Mouse (Mus musculus) CH12.LX (cell line): Measurements from ENCODE around the gene Pde11a. TPM values are rescaled to one million over a fixed set of nuclear protein-coding genes. Genes with fewer than 3 reads are reported as not detected.

Source experiments
- DNase-seq: peaks from one replicate; pipeline ENCODE4 v3.0.0-alpha.2; 2013; ENCODE audit errors: extremely low read depth
- H3K27ac ChIP-seq: 2 replicates; pipeline ENCODE4 v1.5.1; 2012; ENCODE audit warnings: low read depth, mild to moderate bottlenecking, control low read depth, moderate library complexity; ENCODE audit not compliant: insufficient read depth
- H3K27me3 ChIP-seq: replicated peaks from 2 replicates; pipeline ENCODE3; 2012; ENCODE audit warnings: inconsistent platforms
- H3K36me3 ChIP-seq, 2 experiments: replicated peaks in 1 of 2; 2 replicates each; pipeline versions ENCODE3 to v1.6.1; 2012; ENCODE audit warnings: inconsistent platforms in 1 of 2, low read length in 1 of 2, mild to moderate bottlenecking in 1 of 2, mixed read lengths in 1 of 2, moderate library complexity in 1 of 2; ENCODE audit not compliant: control insufficient read depth in 1 of 2, insufficient read depth in 1 of 2
- H3K4me1 ChIP-seq, 2 experiments: 2 replicates each; pipeline ENCODE4 v1.6.1; 2012; ENCODE audit warnings: inconsistent platforms in 1 of 2, moderate library complexity in 1 of 2; ENCODE audit not compliant: insufficient read depth in 2 of 2, control insufficient read depth in 1 of 2
- H3K4me2 ChIP-seq: 2 replicates; pipeline ENCODE4 v1.6.1; 2012; ENCODE audit warnings: low read depth, mild to moderate bottlenecking, control low read depth; ENCODE audit not compliant: poor library complexity, insufficient read depth, severe bottlenecking
- H3K4me3 ChIP-seq, 3 experiments: fragments of 150-350 bp in 1 of 3; sonication (generic) in 1 of 3; replicated peaks in 1 of 3; 2 replicates each; pipeline versions ENCODE3 to v1.5.1; 2011 to 2012; ENCODE audit warnings: low read depth in 2 of 3, low read length in 2 of 3, mild to moderate bottlenecking in 2 of 3, moderate library complexity in 2 of 3, control low read depth in 1 of 3, improper control_type of control experiment in 1 of 3, inconsistent platforms in 1 of 3, mixed read lengths in 1 of 3; ENCODE audit not compliant: poor library complexity in 1 of 3
- H3K79me2 ChIP-seq: replicated peaks from 2 replicates; pipeline ENCODE4 v1.6.1; 2012; ENCODE audit warnings: mild to moderate bottlenecking, moderate library complexity; ENCODE audit not compliant: control insufficient read depth, poor library complexity, insufficient read depth, severe bottlenecking; ENCODE audit errors: extremely low read depth
- H3K9ac ChIP-seq: 2 replicates; pipeline ENCODE4 v1.6.1; 2012; ENCODE audit warnings: low read depth, mild to moderate bottlenecking, control low read depth, moderate library complexity; ENCODE audit not compliant: insufficient read depth
- H3K9me3 ChIP-seq: replicated peaks from 2 replicates; pipeline ENCODE3; 2012; ENCODE audit warnings: low read length, inconsistent platforms, mixed read lengths
- CHD1 ChIP-seq: IDR thresholded peaks from 2 replicates; pipeline ENCODE4 v1.6.1; 2012; ENCODE audit warnings: low read depth, low read length, improper control_type of control experiment, inconsistent platforms
- CHD2 ChIP-seq: IDR thresholded peaks from 2 replicates; pipeline ENCODE4 v1.6.1; 2011; ENCODE audit warnings: low read length, improper control_type of control experiment
- CTCF ChIP-seq, 2 experiments: IDR thresholded peaks in 1 of 2; conservative IDR thresholded peaks in 1 of 2; 2 replicates each; pipeline ENCODE4 v1.5.1; 2011 to 2012; ENCODE audit warnings: low read depth in 2 of 2, low read length in 2 of 2, improper control_type of control experiment in 1 of 2, inconsistent platforms in 1 of 2, mild to moderate bottlenecking in 1 of 2, moderate library complexity in 1 of 2
- E2F4 ChIP-seq: IDR thresholded peaks from 2 replicates; pipeline ENCODE4 v1.6.1; 2011; ENCODE audit warnings: low read depth, low read length, improper control_type of control experiment; ENCODE audit not compliant: insufficient replicate concordance
- EP300 ChIP-seq: IDR thresholded peaks from 2 replicates; pipeline ENCODE4 v1.6.1; 2011; ENCODE audit warnings: low read length, improper control_type of control experiment
- GABPA ChIP-seq: IDR thresholded peaks from 2 replicates; pipeline ENCODE4 v1.6.1; 2012; ENCODE audit warnings: low read depth, low read length, improper control_type of control experiment, inconsistent platforms; ENCODE audit not compliant: insufficient replicate concordance
- HCFC1 ChIP-seq: IDR thresholded peaks from 2 replicates; pipeline ENCODE4 v1.6.1; 2012; ENCODE audit warnings: low read depth, mild to moderate bottlenecking, inconsistent platforms, low read length, improper control_type of control experiment
- IRF4 ChIP-seq: IDR thresholded peaks from 2 replicates; pipeline ENCODE4 v1.6.1; 2014; ENCODE audit warnings: low read depth, mild to moderate bottlenecking, inconsistent platforms, low read length, improper control_type of control experiment
- JUN ChIP-seq: IDR thresholded peaks from 2 replicates; pipeline ENCODE4 v1.6.1; 2011; ENCODE audit warnings: low read depth, mild to moderate bottlenecking, low read length, improper control_type of control experiment, moderate library complexity; ENCODE audit not compliant: insufficient read depth
- JUND ChIP-seq: conservative IDR thresholded peaks from 2 replicates; pipeline ENCODE4 v1.6.1; 2011; ENCODE audit warnings: low read depth, low read length, improper control_type of control experiment
- MAX ChIP-seq: IDR thresholded peaks from 2 replicates; pipeline ENCODE4 v1.6.1; 2011; ENCODE audit warnings: low read length, improper control_type of control experiment
- MXI1 ChIP-seq: IDR thresholded peaks from 2 replicates; pipeline ENCODE4 v1.6.1; 2011; ENCODE audit warnings: mild to moderate bottlenecking, low read depth, low read length, improper control_type of control experiment
- NELFE ChIP-seq: IDR thresholded peaks from 2 replicates; pipeline ENCODE4 v1.6.1; 2011; ENCODE audit warnings: low read depth, low read length, improper control_type of control experiment
- PAX5 ChIP-seq: IDR thresholded peaks from 2 replicates; pipeline ENCODE4 v1.6.1; 2012; ENCODE audit warnings: low read length, inconsistent platforms, mixed read lengths
- POLR2A ChIP-seq: IDR thresholded peaks from 2 replicates; pipeline ENCODE4 v1.6.1; 2011; ENCODE audit warnings: low read depth, mild to moderate bottlenecking, improper control_type of control experiment, low read length
- POLR2AphosphoS2 ChIP-seq: IDR thresholded peaks from 2 replicates; pipeline ENCODE4 v1.6.1; 2011; ENCODE audit warnings: low read depth, low read length, improper control_type of control experiment
- RAD21 ChIP-seq: IDR thresholded peaks from 2 replicates; pipeline ENCODE4 v1.6.1; 2011; ENCODE audit warnings: low read depth, mild to moderate bottlenecking, low read length, improper control_type of control experiment, moderate library complexity
- RCOR1 ChIP-seq: conservative IDR thresholded peaks from 2 replicates; pipeline ENCODE4 v1.6.1; 2012; ENCODE audit warnings: low read depth, mild to moderate bottlenecking, inconsistent platforms, low read length, improper control_type of control experiment
- TBP ChIP-seq: conservative IDR thresholded peaks from 2 replicates; pipeline ENCODE4 v1.6.1; 2011; ENCODE audit warnings: low read depth, low read length, improper control_type of control experiment
- TCF12 ChIP-seq: IDR thresholded peaks from 2 replicates; pipeline ENCODE4 v1.6.1; 2014; ENCODE audit warnings: low read depth, mild to moderate bottlenecking, inconsistent platforms, low read length, improper control_type of control experiment
- UBTF ChIP-seq: IDR thresholded peaks from 2 replicates; pipeline ENCODE4 v1.6.1; 2012; ENCODE audit warnings: low read depth, mild to moderate bottlenecking, inconsistent platforms, low read length, improper control_type of control experiment, moderate library complexity
- USF2 ChIP-seq: conservative IDR thresholded peaks from 2 replicates; pipeline ENCODE4 v1.6.1; 2011; ENCODE audit warnings: low read depth, low read length, improper control_type of control experiment
- ZC3H11A ChIP-seq: IDR thresholded peaks from 2 replicates; pipeline ENCODE4 v1.6.1; 2012; ENCODE audit warnings: low read depth, mild to moderate bottlenecking, inconsistent platforms, low read length, improper control_type of control experiment
- ZNF384 ChIP-seq: IDR thresholded peaks from 2 replicates; pipeline ENCODE4 v1.6.1; 2012; ENCODE audit warnings: low read depth, low read length, improper control_type of control experiment, inconsistent platforms
- dilution Hi-C: fragments of 300-500 bp; cut with MboI; formaldehyde crosslinking; loops from 2 replicates; pipeline ENCODE4 v1.14.3; 2020; ENCODE audit warnings: low sequenced_read_pairs; ENCODE audit not compliant: extremely low pct_unique_long_range_greater_than_20kb, extremely low pct_ligation_motif_present
- in situ Hi-C: fragments of 300-500 bp; cut with MboI; formaldehyde crosslinking; loops from 3 replicates; pipeline ENCODE4 v1.14.3; 2019; ENCODE audit warnings: low sequenced_read_pairs, low pct_ligation_motif_present, low pct_unique_long_range_greater_than_20kb, mixed read lengths
- polyA plus RNA-seq: library from polyadenylated mRNA; unstranded; fragments of >175 nt; gene quantifications from 2 replicates; pipeline ENCODE4 v1.2.1, GENCODE M21; 2012; ENCODE audit warnings: low read depth; ENCODE audit not compliant: insufficient read length
- total RNA-seq, 2 experiments: library from RNA; depleted of rRNA; stranded (reverse); fragments of 300-350 nt in 1 of 2; fragments of >200 nt in 1 of 2; gene quantifications; 2 replicates each; pipeline ENCODE4 v1.2.3; 2012 to 2014

Pde11a gene
- total and polyA plus RNA-seq, 3 experiments: 0.14 to 0.38 (median 0.21) TPM

GRCm38 (mm10) chr2:76069238-76069637, 269.3 kb downstream of the Pde11a start:
- no peaks in the 10 kb centered on the region for H3K79me2 ChIP-seq
- dilution Hi-C loops: no loop called here
- in situ Hi-C loops: no loop called here

DNA sequence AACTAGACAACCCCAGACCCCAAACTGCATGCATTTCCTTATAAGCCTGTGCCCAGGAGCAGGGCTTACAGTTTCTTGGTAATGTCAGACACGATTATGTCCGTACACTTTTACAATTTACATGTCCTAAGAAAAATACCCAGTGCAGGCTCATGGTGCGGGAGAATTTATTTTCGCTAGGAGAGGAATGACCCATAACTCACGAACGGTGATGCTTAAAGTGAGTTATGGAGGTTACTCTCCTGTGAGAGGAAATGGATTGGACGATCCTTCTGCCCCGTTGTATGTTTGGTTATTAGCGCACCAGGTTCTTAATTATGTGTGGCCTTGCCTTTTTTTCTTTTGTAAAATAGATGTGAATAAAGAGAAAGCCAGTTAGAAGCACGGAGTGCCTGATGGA, 270.4 kb downstream of the Pde11a start:
- Histone ChIP-seq H3K9me3 (no peaks in the 10 kb centered on the region), H3K4me2 (no peak overlapping the region), H3K36me3 (no peaks in the 10 kb centered on the region), H3K27ac (no peak overlapping the region), H3K4me1 (peaks cover 0 to 39% of the 10 kb centered on the region in 2 experiments; a peak in 3 of 4 replicates), H3K9ac (no peak overlapping the region), H3K27me3 (no peaks in the 10 kb centered on the region), H3K79me2 (no peaks in the 10 kb centered on the region), H3K4me3 (no peak overlapping the region)
- TF ChIP-seq IRF4 (no peak), TCF12 (no peak), JUND (no peak), JUN (no peak), RAD21 (no peak), TBP (no peak), NELFE (no peak), CHD1 (no peak), POLR2A (no peak), ZNF384 (no peak), EP300 (no peak), POLR2AphosphoS2 (no peak), MAX (no peak), MXI1 (no peak)
- in situ Hi-C loops (no loop called here), dilution Hi-C loops (no loop called here)
- no peak for DNase-seq

More at GRCm38 (mm10) chr2:76069238-76069637, 269.3 kb downstream of the Pde11a start:
- Histone ChIP-seq H3K9ac (no peak overlapping the region), H3K36me3 (no peaks in the 10 kb centered on the region), H3K4me2 (no peak overlapping the region), H3K27ac (no peak overlapping the region), H3K4me1 (peaks cover 0 to 39% of the 10 kb centered on the region in 2 experiments; a peak in 3 of 4 replicates), H3K27me3 (no peaks in the 10 kb centered on the region), H3K4me3 (no peak overlapping the region), H3K9me3 (no peaks in the 10 kb centered on the region)
- TF ChIP-seq EP300 (no peak), GABPA (no peak), PAX5 (no peak), MXI1 (no peak), NELFE (no peak), UBTF (no peak), HCFC1 (no peak), POLR2A (no peak), CHD2 (no peak), ZC3H11A (no peak), E2F4 (no peak), RAD21 (no peak), RCOR1 (no peak), USF2 (no peak), CTCF (conservative IDR thresholded peaks at IDR 0.05 in 1 of 2, IDR thresholded peaks at IDR 0.05 in 1 of 2; ENCODE audit: low read depth in 2 of 2, low read length in 2 of 2) (no peak)
- DNase-seq: no peak
